Mouse (Mus musculus) splenic B cell, adult 2 months (primary cell): ENCODE measurements around the gene Git2.
A peak's percentile ranks its signal among the peaks of the same experiment; 100 is the strongest.

ENCODE experiments used
- DNase-seq: peaks from one replicate; pipeline ENCODE4 v3.0.0-alpha.2; 2011; ENCODE audit warnings: low read depth, low spot score
- H3K27me3 ChIP-seq: 2 replicates; pipeline ENCODE4 v1.6.1; 2012; ENCODE audit warnings: mild to moderate bottlenecking, low read length, moderate library complexity, mixed read lengths; ENCODE audit not compliant: control insufficient read depth, poor library complexity, insufficient read depth, severe bottlenecking
- H3K36me3 ChIP-seq: 2 replicates; pipeline ENCODE4 v1.6.1; 2012; ENCODE audit warnings: mild to moderate bottlenecking, low read length, moderate library complexity, mixed read lengths; ENCODE audit not compliant: control insufficient read depth, poor library complexity, insufficient read depth, severe bottlenecking

Gene Git2

GRCm38 (mm10) chr5:114737090-114737887 is 38.0 kb downstream of the Git2 start:
- DNase-seq: no peak

GRCm38 (mm10) chr5:114733606-114734005 is 41.7 kb downstream of the Git2 start:
- H3K36me3 ChIP-seq: peaks cover 14% of the 10 kb centered on the region
- no peak for DNase-seq
- no peaks in the 10 kb centered on the region for H3K27me3 ChIP-seq

More at GRCm38 (mm10) chr5:114737090-114737887, 38.0 kb downstream of the Git2 start:
- Histone ChIP-seq H3K36me3 (peaks cover 38% of the 10 kb centered on the region), H3K27me3 (no peaks in the 10 kb centered on the region)

- Histone ChIP-seq H3K27me3 (no peaks in the 10 kb centered on the region), H3K36me3 (peaks cover 7% of the 10 kb centered on the region)
- DNase-seq: peak; percentile 29
These were observed 43.3 kb downstream of the Git2 start for GRCm38 (mm10) chr5:114731969-114732368.

- H3K27me3 ChIP-seq: no peaks in the 10 kb centered on the region
- DNase-seq: no peak
- H3K36me3 ChIP-seq: peaks cover 6% of the 10 kb centered on the region
These were observed 43.8 kb downstream of the Git2 start for GRCm38 (mm10) chr5:114731498-114731897.

- DNase-seq: no peak
- H3K36me3 ChIP-seq: peaks cover 2% of the 10 kb centered on the region
- no peaks in the 10 kb centered on the region for H3K27me3 ChIP-seq
These were observed 45.2 kb downstream of the Git2 start for GRCm38 (mm10) chr5:114730129-114730528.

GRCm38 (mm10) chr5:114728160-114728559 is 47.2 kb downstream of the Git2 start:
- Histone ChIP-seq H3K36me3 (peaks cover 2% of the 10 kb centered on the region), H3K27me3 (no peaks in the 10 kb centered on the region)
- no peak for DNase-seq

- Histone ChIP-seq H3K36me3 (no peaks in the 10 kb centered on the region; the same call in none of the 2 replicates), H3K27me3 (no peaks in the 10 kb centered on the region)
- no peak for DNase-seq
These were observed 52.5 kb downstream of the Git2 start for GRCm38 (mm10) chr5:114722846-114723245.

- no peaks in the 10 kb centered on the region for H3K27me3 ChIP-seq
- H3K36me3 ChIP-seq: no peaks in the 10 kb centered on the region; the same call in none of the 2 replicates
- DNase-seq: no peak
These were observed 53.3 kb downstream of the Git2 start for GRCm38 (mm10) chr5:114721969-114722368.

GRCm38 (mm10) chr5:114720784-114721183 is 54.5 kb downstream of the Git2 start:
- H3K36me3 ChIP-seq: no peaks in the 10 kb centered on the region; the same call in none of the 2 replicates
- no peaks in the 10 kb centered on the region for H3K27me3 ChIP-seq
- no peak for DNase-seq

- no peak for DNase-seq
- Histone ChIP-seq H3K27me3 (no peaks in the 10 kb centered on the region), H3K36me3 (peaks cover 6% of the 10 kb centered on the region)
These were observed 55.4 kb downstream of the Git2 start for GRCm38 (mm10) chr5:114719928-114720270.

GRCm38 (mm10) chr5:114719003-114719927 is 56.1 kb downstream of the Git2 start:
- no peak for DNase-seq
- H3K36me3 ChIP-seq: peaks cover 9% of the 10 kb centered on the region
- H3K27me3 ChIP-seq: no peaks in the 10 kb centered on the region

GRCm38 (mm10) chr5:114718483-114718882 is 56.8 kb downstream of the Git2 start:
- Histone ChIP-seq H3K36me3 (peaks cover 10% of the 10 kb centered on the region), H3K27me3 (no peaks in the 10 kb centered on the region)
- no peak for DNase-seq

GRCm38 (mm10) chr5:114717937-114718336 is 57.4 kb downstream of the Git2 start:
- no peak for DNase-seq
- H3K36me3 ChIP-seq: peaks cover 10% of the 10 kb centered on the region
- H3K27me3 ChIP-seq: no peaks in the 10 kb centered on the region

GRCm38 (mm10) chr5:114717292-114717691 is 58.0 kb downstream of the Git2 start:
- Histone ChIP-seq H3K36me3 (peaks cover 10% of the 10 kb centered on the region), H3K27me3 (no peaks in the 10 kb centered on the region)
- DNase-seq: no peak

- Histone ChIP-seq H3K27me3 (no peaks in the 10 kb centered on the region), H3K36me3 (peaks cover 10% of the 10 kb centered on the region)
- DNase-seq: no peak
These were observed 60.8 kb downstream of the Git2 start for GRCm38 (mm10) chr5:114714551-114714950.
